In the genomic region with DNA sequence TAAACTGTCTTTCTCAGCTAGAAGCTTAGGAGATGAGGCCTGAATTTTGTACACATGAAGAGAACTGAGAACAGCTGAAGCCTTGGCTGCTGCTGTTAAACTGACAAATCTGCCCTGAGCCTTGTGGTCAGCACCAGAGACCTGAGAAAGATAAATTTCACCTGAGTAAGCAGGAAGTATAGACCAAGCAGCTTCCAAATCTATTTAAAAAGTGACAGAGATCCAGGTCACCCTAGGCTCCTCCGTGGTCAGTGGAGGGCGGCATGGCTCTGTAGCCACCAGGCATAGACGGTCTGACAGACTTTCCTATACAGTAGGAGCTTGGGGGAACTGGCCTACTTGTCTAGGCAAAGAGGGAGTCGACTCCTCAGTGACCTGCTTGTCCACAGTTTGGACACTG, we compare ENCODE assay signal across 33 mouse cellular contexts. TPM values are rescaled to one million over a fixed set of nuclear protein-coding genes. Genes with fewer than 3 reads are reported as not detected.
DNase-seq lines count a peak whose midpoint lies in the region; TF ChIP-seq lines count a peak whose summit lies in the region.
"Had no signal": no experiment of that assay in that cellular context is flagged by ENCODE, and none has a peak within 500 bp of the region (broad histone marks: within the 10 kb centered on the region; RNA-seq: fewer than 3 reads in every experiment).

No protein-coding gene starts in this region.

- H3K4me1 ChIP-seq in forebrain, embryonic 10.5 days, result no peaks in the 10 kb centered on the region
- H3K4me1 ChIP-seq: embryonic facial prominence, embryonic 13.5 days; embryonic facial prominence, embryonic 15.5 days; forebrain, embryonic 13.5 days; forebrain, embryonic 15.5 days had no signal

- H3K36me3 ChIP-seq in forebrain, embryonic 10.5 days (replicated peaks), result peaks cover 95% of the 10 kb centered on the region

- DNase-seq in gastrocnemius, adult 2 months, result peak; percentile 72
- DNase-seq in gastrocnemius, postnatal 4 days (ENCODE audit: low spot score in 2 of 2), result no peak
- DNase-seq in gastrocnemius, postnatal 14 days, result peak; percentile 20
- DNase-seq in skeletal muscle tissue, adult 2 months (ENCODE audit: low read depth, low spot score), result peak; percentile 76
- DNase-seq in yolk sac, embryonic 10.5 days (ENCODE audit: low spot score), result peak; percentile 32
- DNase-seq in T-cell, adult 2 months (ENCODE audit: low spot score), result no peak
- DNase-seq in adrenal gland, adult 2 months, result no peak
- no peak for DNase-seq in forebrain, embryonic 10.5 days (ENCODE audit: extremely low spot score, low spot score)
- DNase-seq: adrenal gland, postnatal 10 days; adrenal gland, postnatal 25 days; cerebellum, adult 11 months; cerebellum, adult 18-20 months; cerebellum, adult 8-10 months; cerebellum, adult 9-11 months; cerebellum, postnatal 14 days; cerebellum, postnatal 36 days; embryo, embryonic 11 days; forebrain, postnatal 0 days had no signal

- no peak overlapping the region for H3K4me3 ChIP-seq in gastrocnemius, adult 2 months
- H3K4me3 ChIP-seq in forebrain, embryonic 10.5 days, result no peak overlapping the region
- H3K4me3 ChIP-seq: embryonic facial prominence, embryonic 13.5 days; embryonic facial prominence, embryonic 15.5 days; erythroblast, embryonic 14.5 days; forebrain, embryonic 13.5 days; forebrain, embryonic 15.5 days had no signal

- H3K27ac ChIP-seq in gastrocnemius, adult 2 months, result peak overlapping the region; percentile 88
- H3K27ac ChIP-seq in forebrain, embryonic 10.5 days, result no peak overlapping the region
- H3K27ac ChIP-seq: embryonic facial prominence, embryonic 13.5 days; embryonic facial prominence, embryonic 15.5 days; forebrain, embryonic 13.5 days; forebrain, embryonic 15.5 days had no signal

- peak; percentile 47; the same call in 1 of the 2 replicates for TF ChIP-seq CTCF in gastrocnemius, adult 2 months (IDR thresholded peaks at IDR 0.05)

- WGBS in forebrain, embryonic 10.5 days, result 88% methylated on average over 4 of the region's 4 CpGs

- intact Hi-C loops in gastrocnemius, adult 2 months (cut with DNase I), result loop anchor here (10.0 kb wide), 1 partner anchor 68 kb away; no protein-coding TSS in a partner anchor
- intact Hi-C loops in gastrocnemius, postnatal 14 days (cut with DNase I; ENCODE audit: low total_unique reads), result loop anchor here (10.0 kb wide), 1 partner anchor 148 kb away; no protein-coding TSS in a partner anchor

- no peaks in the 10 kb centered on the region for H3K27me3 ChIP-seq in forebrain, embryonic 10.5 days (ENCODE audit: poor library complexity, severe bottlenecking)
- H3K27me3 ChIP-seq: embryonic facial prominence, embryonic 13.5 days; embryonic facial prominence, embryonic 15.5 days; forebrain, embryonic 13.5 days; forebrain, embryonic 15.5 days had no signal

- H3K9me3 ChIP-seq in forebrain, embryonic 10.5 days, result no peaks in the 10 kb centered on the region
- H3K9me3 ChIP-seq: embryonic facial prominence, embryonic 13.5 days; embryonic facial prominence, embryonic 15.5 days; forebrain, embryonic 13.5 days; forebrain, embryonic 15.5 days had no signal

RNA-seq across cellular contexts. Expression of a gene that starts 5.8 kb away (rescaled TPM):
- 1 to 10 TPM in 1 of 2 experiments, under 1 TPM in 1; 0.92 to 1.5 TPM for total RNA-seq in gastrocnemius, adult 2 months (2021)
- 1 to 10 TPM in 1 of 2 experiments, under 1 TPM in 1; 0.57 to 1.2 TPM for total RNA-seq in gastrocnemius, postnatal 4 days (2021)
- under 1 TPM; 0.31 to 0.42 TPM for total RNA-seq in gastrocnemius, postnatal 14 days (2021)
- total RNA-seq in adrenal gland, adult 2 months (2021), result 1 to 10 TPM in 1 of 2 experiments, under 1 TPM in 1; 0.52 to 1.8 TPM
- 0.37 and 0.86 TPM in 2 replicates for polyA plus RNA-seq in adrenal gland, adult 2 months (2012; rRNA removed)
- 0.60 and 0.65 TPM in 2 replicates for polyA plus RNA-seq in forebrain, embryonic 10.5 days (2016; fragmentation: Nextera tagmentation; extraction: Ambion mirVana)
- total RNA-seq: common myeloid progenitor, adult 5-6 weeks had no signal

RNA-seq across cellular contexts. Expression of a gene that starts 39.2 kb away (rescaled TPM):
- 10 to 100 TPM; 68.7 to 74.6 TPM for total RNA-seq in gastrocnemius, adult 2 months (2021)
- total RNA-seq in gastrocnemius, postnatal 4 days (2021), result 10 to 100 TPM; 77.2 to 93.2 TPM
- 10 to 100 TPM; 56.6 to 62.4 TPM for total RNA-seq in gastrocnemius, postnatal 14 days (2021)
- 100 to 1,000 TPM; 100 to 122 TPM for total RNA-seq in adrenal gland, adult 2 months (2021)
- 47.0 and 52.3 TPM in 2 replicates for polyA plus RNA-seq in adrenal gland, adult 2 months (2012; rRNA removed)
- 132 and 133 TPM in 2 replicates for polyA plus RNA-seq in forebrain, embryonic 10.5 days (2016; fragmentation: Nextera tagmentation; extraction: Ambion mirVana)

RNA-seq across cellular contexts. Expression of a gene that starts 41.5 kb away (rescaled TPM):
- not detected for total RNA-seq in gastrocnemius, adult 2 months (2021)
- under 1 TPM; 0.21 to 0.25 TPM for total RNA-seq in gastrocnemius, postnatal 4 days (2021)
- under 1 TPM in 1 of 2 experiments, not detected in 1; 0.16 TPM for total RNA-seq in gastrocnemius, postnatal 14 days (2021)
- total RNA-seq in adrenal gland, adult 2 months (2021), result not detected
- polyA plus RNA-seq in adrenal gland, adult 2 months (2012; rRNA removed), result not detected in 2 replicates
- 0.57 and 0.97 TPM in 2 replicates for polyA plus RNA-seq in forebrain, embryonic 10.5 days (2016; fragmentation: Nextera tagmentation; extraction: Ambion mirVana)
- total RNA-seq: adrenal gland, adult 18-20 months; adrenal gland, postnatal 10 days; adrenal gland, postnatal 25 days; MEL had no signal
- polyA plus RNA-seq: activated CD4-positive, CD25-positive, alpha-beta regulatory T cell, adult 4 months; C2C12; erythroblast, embryonic 14.5 days had no signal

RNA-seq across cellular contexts. Expression of a gene that starts 48.1 kb away (rescaled TPM):
- total RNA-seq in gastrocnemius, adult 2 months (2021), result 10 to 100 TPM; 54.9 to 69.4 TPM
- total RNA-seq in gastrocnemius, postnatal 4 days (2021), result 100 to 1,000 TPM in 1 of 2 experiments, 10 to 100 TPM in 1; 91.8 to 108 TPM
- total RNA-seq in gastrocnemius, postnatal 14 days (2021), result 10 to 100 TPM; 86.5 to 98.0 TPM
- total RNA-seq in adrenal gland, adult 2 months (2021), result 100 to 1,000 TPM; 694 to 927 TPM
- polyA plus RNA-seq in adrenal gland, adult 2 months (2012; rRNA removed), result 1,573 and 1,924 TPM in 2 replicates
- 806 and 868 TPM in 2 replicates for polyA plus RNA-seq in forebrain, embryonic 10.5 days (2016; fragmentation: Nextera tagmentation; extraction: Ambion mirVana)

RNA-seq across cellular contexts. Expression of a gene that starts 49.5 kb away (rescaled TPM):
- not detected for total RNA-seq in gastrocnemius, adult 2 months (2021)
- total RNA-seq in gastrocnemius, postnatal 4 days (2021), result not detected
- total RNA-seq in gastrocnemius, postnatal 14 days (2021), result not detected
- not detected for total RNA-seq in adrenal gland, adult 2 months (2021)
- polyA plus RNA-seq in adrenal gland, adult 2 months (2012; rRNA removed), result not detected in 2 replicates
- not detected in 2 replicates for polyA plus RNA-seq in forebrain, embryonic 10.5 days (2016; fragmentation: Nextera tagmentation; extraction: Ambion mirVana)
- total RNA-seq: adrenal gland, adult 18-20 months; adrenal gland, postnatal 10 days; adrenal gland, postnatal 25 days; adrenal gland, postnatal 4 days; common myeloid progenitor, adult 5-6 weeks; ES-E14; forebrain, postnatal 0 days; MEL had no signal
- polyA plus RNA-seq: activated CD4-positive, CD25-positive, alpha-beta regulatory T cell, adult 4 months; brain, embryonic 14.5 days; C2C12; embryonic facial prominence, embryonic 11.5 days; embryonic facial prominence, embryonic 13.5 days; embryonic facial prominence, embryonic 15.5 days; erythroblast, embryonic 14.5 days; forebrain, embryonic 11.5 days; forebrain, embryonic 13.5 days; forebrain, embryonic 15.5 days; forebrain, postnatal 0 days had no signal

Comparison
In these comparisons a context has a peak if more than half of its experiments do, and no peak if none do; other contexts are left out.
1. DNase-seq: peak in gastrocnemius, adult 2 months (single experiment), gastrocnemius, postnatal 14 days (single experiment), skeletal muscle tissue, adult 2 months (single experiment) and yolk sac, embryonic 10.5 days (single experiment); none in gastrocnemius, postnatal 4 days (0 of 2), T-cell, adult 2 months (single experiment), adrenal gland, adult 2 months (single experiment) and forebrain, embryonic 10.5 days (single experiment).